Mouse (Mus musculus) limb, embryonic 12.5 days (tissue): ENCODE data around the gene 4930432K21Rik. TPM values are rescaled to one million over a fixed set of nuclear protein-coding genes. Genes with fewer than 3 reads are reported as not detected.

ENCODE experiments used
- ATAC-seq: fragments of 200-750 bp; cut with Nextera tagmentation; 2 replicates; pipeline ENCODE4 v1.8.0; 2017; ENCODE audit warnings: low read depth, moderate TSS enrichment; ENCODE audit not compliant: insufficient number of reproducible peaks, insufficient read depth, low FRiP score, low TSS enrichment
- H3K27ac ChIP-seq: fragments of 300-500 bp; sonication (generic); 2 replicates; pipeline ENCODE4 v1.5.1; 2016; ENCODE audit warnings: mild to moderate bottlenecking, moderate library complexity
- H3K27me3 ChIP-seq: fragments of 300-500 bp; sonication (generic); 2 replicates; pipeline ENCODE4 v1.6.1; 2016; ENCODE audit warnings: mild to moderate bottlenecking, moderate library complexity
- H3K36me3 ChIP-seq: fragments of 300-500 bp; sonication (generic); 2 replicates; pipeline ENCODE4 v1.6.1; 2016; ENCODE audit warnings: mild to moderate bottlenecking, moderate library complexity
- H3K4me1 ChIP-seq: fragments of 300-500 bp; sonication (generic); replicated peaks from 2 replicates; pipeline ENCODE4 v1.6.1; 2016
- H3K4me2 ChIP-seq: fragments of 300-500 bp; sonication (generic); 2 replicates; pipeline ENCODE4 v1.6.1; 2016; ENCODE audit warnings: mild to moderate bottlenecking, moderate library complexity
- H3K4me3 ChIP-seq: fragments of 300-500 bp; sonication (generic); replicated peaks from 2 replicates; pipeline ENCODE4 v1.5.1; 2016; ENCODE audit warnings: mild to moderate bottlenecking
- H3K9ac ChIP-seq: fragments of 300-500 bp; sonication (generic); replicated peaks from 2 replicates; pipeline ENCODE4 v1.6.1; 2016; ENCODE audit warnings: mild to moderate bottlenecking, moderate library complexity
- H3K9me3 ChIP-seq: fragments of 300-500 bp; sonication (generic); 2 replicates; pipeline ENCODE4 v1.6.1; 2016; ENCODE audit warnings: mild to moderate bottlenecking, moderate library complexity
- WGBS: fragments of 180-500 bp; shearing (Covaris S2); methylation state at CpG from one replicate; pipeline ENCODE4 v1.1.7; 2016; 5-methylcytosine and 5-hydroxymethylcytosine counted together
- polyA plus RNA-seq: library from polyadenylated mRNA; unstranded; fragments of >200 nt; fragmentation: Nextera tagmentation; extraction: Ambion mirVana; gene quantifications from 2 replicates; pipeline ENCODE4 v1.2.1, GENCODE M21; 2016

Gene 4930432K21Rik
- polyA plus RNA-seq, 1 experiment from 2014 or later, result 1.6 TPM

DNA sequence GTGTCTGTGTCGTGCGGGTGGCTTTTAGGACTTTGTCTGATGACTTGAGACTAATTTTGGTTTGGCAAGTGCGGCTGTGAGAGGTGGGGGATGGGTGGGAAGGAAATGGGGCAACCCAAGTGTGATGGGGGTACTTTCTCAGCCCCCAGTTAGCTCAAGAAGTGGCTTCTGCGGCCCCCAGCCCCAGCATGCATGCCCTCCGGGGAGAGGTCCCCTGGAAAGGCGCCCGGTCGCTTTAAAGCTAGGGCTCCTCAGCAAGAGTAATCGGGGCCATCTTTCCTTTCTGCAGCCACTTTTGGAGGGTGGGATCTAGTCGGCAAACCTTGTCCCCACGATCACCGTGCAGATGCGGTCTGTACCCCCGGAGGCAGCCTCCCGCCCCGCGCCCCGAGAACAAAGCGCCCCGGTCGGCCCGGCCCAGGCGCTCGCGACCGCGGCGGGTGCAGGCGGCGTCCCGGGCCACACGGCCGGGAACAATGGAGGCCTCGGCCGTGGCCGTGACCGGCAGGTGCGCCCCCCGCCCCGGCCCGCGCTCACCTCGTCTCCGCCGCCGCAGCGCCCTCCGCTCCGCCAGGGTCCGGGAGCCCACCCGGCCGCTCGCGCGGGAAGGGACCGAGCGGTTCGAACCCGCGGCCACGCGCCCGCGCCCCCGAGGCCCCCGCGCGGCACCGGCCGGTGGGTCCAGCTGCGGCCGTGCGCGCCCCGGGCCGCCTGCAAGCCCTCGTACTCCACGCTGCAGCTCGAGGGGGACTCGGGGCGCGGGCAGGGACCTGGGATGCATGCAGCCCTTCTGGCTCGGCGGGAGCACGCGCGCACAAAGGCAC, 35.6 kb downstream of the 4930432K21Rik start:
- 2% methylated on average over 82 of the region's 87 CpGs for WGBS
- Histone ChIP-seq H3K9me3 (no peaks in the 10 kb centered on the region), H3K27me3 (no peaks in the 10 kb centered on the region), H3K36me3 (peaks cover 5% of the 10 kb centered on the region), H3K27ac (peak overlapping the region; percentile 97), H3K4me3 (peak overlapping the region; percentile 88), H3K9ac (peak overlapping the region; percentile 99), H3K4me1 (peaks cover 58% of the 10 kb centered on the region), H3K4me2 (peak overlapping the region; percentile 83)
- ATAC-seq, result 0 out of 2 replicates have a peak, but pooled peaks have one; percentile 11

GRCm38 (mm10) chr8:84184085-84185043, 36.5 kb downstream of the 4930432K21Rik start:
- H3K27ac ChIP-seq, result peak overlapping the region; percentile 97
- H3K36me3 ChIP-seq, result no peaks in the 10 kb centered on the region
- no peaks in the 10 kb centered on the region for H3K9me3 ChIP-seq
- no peaks in the 10 kb centered on the region for H3K27me3 ChIP-seq
- 0 out of 2 replicates have a peak, but pooled peaks have one; percentile 1 for ATAC-seq
- peak overlapping the region; percentile 83 for H3K4me2 ChIP-seq
- WGBS, result 16% methylated on average over 21 of the region's 21 CpGs
- H3K9ac ChIP-seq, result peak overlapping the region; percentile 99
- H3K4me3 ChIP-seq, result peak overlapping the region; percentile 88
- peaks cover 51% of the 10 kb centered on the region for H3K4me1 ChIP-seq

- H3K9me3 ChIP-seq, result no peaks in the 10 kb centered on the region
- H3K4me1 ChIP-seq, result peaks cover 43% of the 10 kb centered on the region
- H3K4me2 ChIP-seq, result peak within 1 kb of the TSS; percentile 83
- no peaks in the 10 kb centered on the region for H3K27me3 ChIP-seq
- peak within 1 kb of the TSS; percentile 88 for H3K4me3 ChIP-seq
- H3K36me3 ChIP-seq, result no peaks in the 10 kb centered on the region
- H3K27ac ChIP-seq, result peak within 1 kb of the TSS; percentile 97
- ATAC-seq, result no peak
- WGBS, result 93% methylated on average over 7 of the region's 7 CpGs
- peak within 1 kb of the TSS; percentile 99 for H3K9ac ChIP-seq
These were observed 37.3 kb downstream of the 4930432K21Rik start, which contains the start of gene Nanos3 for GRCm38 (mm10) chr8:84185117-84185516. Nanos3 (minus strand) TSS chr8:84185217.

GRCm38 (mm10) chr8:84186547-84186946, 38.7 kb downstream of the 4930432K21Rik start:
- peak overlapping the region; percentile 35 for H3K4me3 ChIP-seq
- H3K9me3 ChIP-seq, result no peaks in the 10 kb centered on the region
- WGBS, result 1% methylated on average over 12 of the region's 12 CpGs
- H3K27me3 ChIP-seq, result no peaks in the 10 kb centered on the region
- H3K4me2 ChIP-seq, result peak overlapping the region; percentile 73
- peaks cover 32% of the 10 kb centered on the region for H3K4me1 ChIP-seq
- H3K27ac ChIP-seq, result no peak overlapping the region
- H3K36me3 ChIP-seq, result no peaks in the 10 kb centered on the region
- 0 out of 2 replicates have a peak, but pooled peaks have one; percentile 7 for ATAC-seq
- peak overlapping the region; percentile 46 for H3K9ac ChIP-seq

GRCm38 (mm10) chr8:84187065-84187755, 39.4 kb downstream of the 4930432K21Rik start:
- Histone ChIP-seq H3K9me3 (no peaks in the 10 kb centered on the region), H3K27me3 (no peaks in the 10 kb centered on the region), H3K4me1 (peaks cover 34% of the 10 kb centered on the region), H3K4me2 (peak overlapping the region; percentile 73), H3K36me3 (no peaks in the 10 kb centered on the region), H3K4me3 (peak overlapping the region; percentile 35), H3K27ac (no peak overlapping the region), H3K9ac (peak overlapping the region; percentile 46)
- 0 out of 2 replicates have a peak, but pooled peaks have one; percentile 4 for ATAC-seq
- 4% methylated on average over 21 of the region's 21 CpGs for WGBS

GRCm38 (mm10) chr8:84188671-84189070, 40.8 kb downstream of the 4930432K21Rik start:
- 88% methylated on average over 10 of the region's 10 CpGs for WGBS
- Histone ChIP-seq H3K4me3 (no peak overlapping the region), H3K4me1 (peaks cover 40% of the 10 kb centered on the region)

GRCm38 (mm10) chr8:84189603-84190002, 41.8 kb downstream of the 4930432K21Rik start:
- H3K4me3 ChIP-seq, result no peak overlapping the region
- H3K9me3 ChIP-seq, result no peaks in the 10 kb centered on the region
- H3K4me2 ChIP-seq, result no peak overlapping the region
- H3K27me3 ChIP-seq, result no peaks in the 10 kb centered on the region
- H3K4me1 ChIP-seq, result peaks cover 35% of the 10 kb centered on the region
- no peaks in the 10 kb centered on the region for H3K36me3 ChIP-seq
- no peak overlapping the region for H3K9ac ChIP-seq
- 0 out of 2 replicates have a peak overlapping the region, but pooled peaks have one; percentile 12 for H3K27ac ChIP-seq
- ATAC-seq, result no peak
- WGBS, result 63% methylated on average over 4 of the region's 4 CpGs

More at GRCm38 (mm10) chr8:84188671-84189070, 40.8 kb downstream of the 4930432K21Rik start:
- Histone ChIP-seq H3K9ac (no peak overlapping the region), H3K27me3 (no peaks in the 10 kb centered on the region), H3K27ac (0 out of 2 replicates have a peak overlapping the region, but pooled peaks have one; percentile 4), H3K9me3 (no peaks in the 10 kb centered on the region), H3K4me2 (no peak overlapping the region), H3K36me3 (no peaks in the 10 kb centered on the region)
- ATAC-seq, result no peak

DNA sequence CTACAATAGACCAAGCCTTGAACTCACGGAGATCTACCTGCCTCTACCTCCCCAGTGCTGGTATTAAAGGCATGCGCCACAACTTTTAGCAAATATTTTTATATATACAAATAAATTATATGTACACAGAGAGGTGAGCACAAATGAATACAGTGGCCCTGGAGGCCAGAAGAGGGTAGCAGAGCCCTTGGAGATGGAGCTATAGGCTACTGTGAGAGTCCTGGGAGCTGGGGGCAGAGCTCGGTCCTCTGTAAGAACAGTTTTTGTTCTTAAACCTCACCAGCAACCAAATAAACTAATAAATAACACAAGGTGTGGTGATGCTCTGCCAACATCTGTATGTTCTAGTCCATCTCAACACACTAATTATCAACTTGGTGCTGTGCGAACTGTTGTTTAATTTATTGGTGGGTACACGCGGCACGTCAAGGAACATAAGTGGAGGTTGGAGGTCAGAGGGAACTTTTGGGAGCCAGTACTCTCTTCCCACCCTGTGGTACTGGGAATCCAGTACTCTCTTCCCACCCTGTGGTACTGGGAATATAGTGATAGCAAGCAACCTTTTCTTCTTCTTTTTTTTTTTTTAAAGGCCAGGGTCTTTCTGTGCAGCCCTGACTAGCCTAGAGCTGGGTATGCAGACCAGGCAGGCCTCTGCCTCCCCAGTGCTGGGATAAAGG, 42.5 kb downstream of the 4930432K21Rik start:
- Histone ChIP-seq H3K27ac (no peak overlapping the region), H3K36me3 (no peaks in the 10 kb centered on the region), H3K27me3 (no peaks in the 10 kb centered on the region), H3K9ac (no peak overlapping the region), H3K4me2 (no peak overlapping the region), H3K4me1 (peaks cover 30% of the 10 kb centered on the region), H3K9me3 (no peaks in the 10 kb centered on the region), H3K4me3 (no peak overlapping the region)
- 93% methylated on average over 7 of the region's 7 CpGs for WGBS
- no peak for ATAC-seq

- peak; percentile 63; the same call in 1 of the 2 replicates for ATAC-seq
These were observed 44.2 kb downstream of the 4930432K21Rik start for GRCm38 (mm10) chr8:84192023-84192422.

DNA sequence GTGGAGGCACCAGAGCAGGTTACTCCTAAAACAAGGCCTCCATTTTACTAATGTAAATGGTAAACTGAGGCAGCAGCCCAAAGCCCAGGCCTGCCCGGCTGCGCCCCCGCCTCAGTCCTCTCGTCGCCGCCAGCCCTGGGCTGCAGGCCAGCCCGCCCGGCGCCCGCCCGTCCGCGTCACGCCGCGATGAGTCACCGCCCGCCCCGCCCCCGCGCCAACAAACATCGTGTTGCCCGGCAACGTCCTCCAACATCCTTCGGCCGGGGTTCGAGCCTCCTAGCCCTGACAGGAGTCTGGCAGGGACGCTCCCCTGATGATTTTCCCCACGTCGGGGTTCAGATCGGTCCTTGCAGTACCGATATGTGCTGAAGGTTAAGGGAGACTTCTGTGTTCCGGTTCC, 44.7 kb downstream of the 4930432K21Rik start:
- Histone ChIP-seq H3K4me1 (peaks cover 23% of the 10 kb centered on the region), H3K9ac (peak overlapping the region; percentile 44), H3K27ac (peak overlapping the region; percentile 80), H3K9me3 (no peaks in the 10 kb centered on the region), H3K27me3 (no peaks in the 10 kb centered on the region), H3K36me3 (no peaks in the 10 kb centered on the region), H3K4me3 (peak overlapping the region; percentile 25), H3K4me2 (peak overlapping the region; percentile 55)
- WGBS, result 6% methylated on average over 33 of the region's 33 CpGs
- peak; percentile 24; the same call in 1 of the 2 replicates for ATAC-seq

More at GRCm38 (mm10) chr8:84192023-84192422, 44.2 kb downstream of the 4930432K21Rik start:
- Histone ChIP-seq H3K9ac (peak overlapping the region; percentile 44), H3K27me3 (no peaks in the 10 kb centered on the region), H3K4me1 (peaks cover 26% of the 10 kb centered on the region), H3K27ac (peak overlapping the region; percentile 80), H3K9me3 (no peaks in the 10 kb centered on the region), H3K4me3 (no peak overlapping the region; the same call in 1 of the 2 replicates), H3K36me3 (no peaks in the 10 kb centered on the region), H3K4me2 (peak overlapping the region; percentile 55)
- 41% methylated on average over 13 of the region's 13 CpGs for WGBS
